Mouse (Mus musculus): ENCODE results near the gene Gm13119.

DNA sequence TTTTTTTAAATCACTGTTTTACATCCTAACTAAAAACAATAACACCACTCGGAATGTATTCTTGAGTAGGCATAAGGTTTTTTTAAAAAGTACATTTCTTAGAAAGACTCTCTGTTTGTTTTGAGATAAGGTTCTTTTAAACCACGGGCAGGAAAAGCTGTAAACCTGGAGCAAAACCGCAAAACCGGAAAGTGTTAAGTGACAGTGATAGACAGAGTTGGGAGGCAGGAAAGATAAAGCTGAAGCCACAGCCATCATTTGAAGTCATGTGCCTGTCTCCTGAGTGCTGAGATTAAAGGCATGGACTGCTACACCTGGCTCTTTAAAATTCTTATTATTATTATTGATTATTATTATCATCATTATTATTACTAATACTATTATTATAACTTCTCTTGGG, 45.0 kb downstream of the Gm13119 start:
- TF ChIP-seq CTCF (IDR thresholded peaks at IDR 0.05; ENCODE audit: insufficient read depth, low read length) (no peak), POLR2A (IDR thresholded peaks at IDR 0.05; ENCODE audit: borderline replicate concordance, extremely low read depth, low read depth, low read length) (no peak)

Data from lung, adult 2 months (tissue).